Mouse (Mus musculus) mesoderm, embryonic 11.5 days (tissue): ENCODE measurements around the gene Tnip1.
A peak's percentile ranks its signal among the peaks of the same experiment; 100 is the strongest.
"Not testable (repeated sequence)": the region's sequence is repeated elsewhere in the genome, so short reads cannot be mapped to it uniquely, and the experiment has no call there.

Source experiments
- DNase-seq: peaks from one replicate; pipeline ENCODE4 v3.0.0-alpha.2; 2012; ENCODE audit warnings: low read depth, low spot score

Tnip1 gene

GRCm38 (mm10) chr11:54972049-54972723, 9.5 kb upstream of the Tnip1 start:
- DNase-seq: no peak

- DNase-seq: no peak
These were observed 8.8 kb upstream of the Tnip1 start for GRCm38 (mm10) chr11:54971365-54972048.

GRCm38 (mm10) chr11:54965234-54965633, 2.5 kb upstream of the Tnip1 start:
- no peak for DNase-seq

GRCm38 (mm10) chr11:54961921-54962320, 796 bp downstream of the Tnip1 start:
- no peak for DNase-seq

- no peak for DNase-seq
These were observed 1.4 kb downstream of the Tnip1 start for GRCm38 (mm10) chr11:54961164-54961850.

GRCm38 (mm10) chr11:54960251-54960650, 2.5 kb downstream of the Tnip1 start:
- DNase-seq: no peak

GRCm38 (mm10) chr11:54958571-54959073, 4.1 kb downstream of the Tnip1 start:
- no peak for DNase-seq

GRCm38 (mm10) chr11:54957708-54958107, 5.0 kb downstream of the Tnip1 start:
- not testable (repeated sequence) for DNase-seq

- no peak for DNase-seq
These were observed 5.8 kb downstream of the Tnip1 start for GRCm38 (mm10) chr11:54956912-54957311.

- peak; percentile 97 for DNase-seq
These were observed 6.8 kb downstream of the Tnip1 start for GRCm38 (mm10) chr11:54955735-54956480.

GRCm38 (mm10) chr11:54955400-54955734, 7.3 kb downstream of the Tnip1 start:
- DNase-seq: not testable (repeated sequence)

- no peak for DNase-seq
These were observed 8.0 kb downstream of the Tnip1 start for GRCm38 (mm10) chr11:54954716-54955115.

GRCm38 (mm10) chr11:54953993-54954446, 8.7 kb downstream of the Tnip1 start:
- peak; percentile 35 for DNase-seq

- DNase-seq: no peak
These were observed 10.1 kb downstream of the Tnip1 start for GRCm38 (mm10) chr11:54952651-54953050.

GRCm38 (mm10) chr11:54950684-54951083, 12.0 kb downstream of the Tnip1 start:
- DNase-seq: no peak

GRCm38 (mm10) chr11:54949717-54950116, 13.0 kb downstream of the Tnip1 start:
- no peak for DNase-seq

- DNase-seq: no peak
These were observed 18.0 kb downstream of the Tnip1 start for GRCm38 (mm10) chr11:54944702-54945101.

GRCm38 (mm10) chr11:54940056-54940455, 22.7 kb downstream of the Tnip1 start:
- DNase-seq: no peak

GRCm38 (mm10) chr11:54939501-54939900, 23.2 kb downstream of the Tnip1 start:
- no peak for DNase-seq

- DNase-seq: no peak
These were observed 26.0 kb downstream of the Tnip1 start for GRCm38 (mm10) chr11:54936771-54937140.

- no peak for DNase-seq
These were observed 26.5 kb downstream of the Tnip1 start for GRCm38 (mm10) chr11:54936035-54936770.
